Mouse (Mus musculus): ENCODE data around the gene Fam19a1.

- TF ChIP-seq CTCF (IDR thresholded peaks at IDR 0.05) (no peak), EP300 (IDR thresholded peaks at IDR 0.05) (no peak)
These were observed 334.5 kb downstream of the Fam19a1 start for GRCm38 (mm10) chr6:96447466-96447865.

Measured in lung, postnatal 0 days (tissue).